Mouse (Mus musculus) stomach, postnatal 0 days (tissue): ENCODE measurements around the gene Parvb. TPM values are rescaled to one million over a fixed set of nuclear protein-coding genes. Genes with fewer than 3 reads are reported as not detected.

Experiments
- ATAC-seq: fragments of 200-750 bp; cut with Nextera tagmentation; 2 replicates; pipeline ENCODE4 v1.8.0; 2017; ENCODE audit not compliant: low FRiP score, low TSS enrichment
- DNase-seq: peaks from one replicate; pipeline ENCODE4 v3.0.0-alpha.2; 2016; ENCODE audit warnings: low spot score
- H3K27ac ChIP-seq: fragments of 300-500 bp; sonication (generic); replicated peaks from 2 replicates; pipeline ENCODE4 v1.5.1; 2014; ENCODE audit warnings: mild to moderate bottlenecking, control low read depth
- H3K27me3 ChIP-seq: fragments of 300-500 bp; sonication (generic); 2 replicates; pipeline ENCODE4 v1.6.1; 2014; ENCODE audit warnings: low read length; ENCODE audit not compliant: control insufficient read depth, insufficient read depth
- H3K36me3 ChIP-seq: fragments of 300-500 bp; sonication (generic); 2 replicates; pipeline ENCODE4 v1.6.1; 2014; ENCODE audit warnings: low read length, mixed read lengths; ENCODE audit not compliant: control insufficient read depth, insufficient read depth
- H3K4me1 ChIP-seq: fragments of 300-500 bp; sonication (generic); replicated peaks from 2 replicates; pipeline ENCODE4 v1.6.1; 2014; ENCODE audit warnings: antibody characterized with exemption; ENCODE audit not compliant: control insufficient read depth, insufficient read depth
- H3K4me2 ChIP-seq: fragments of 300-500 bp; sonication (generic); replicated peaks from 2 replicates; pipeline ENCODE4 v1.6.1; 2014; ENCODE audit warnings: low read depth, mild to moderate bottlenecking, control low read depth, moderate library complexity
- H3K4me3 ChIP-seq: fragments of 300-500 bp; sonication (generic); 2 replicates; pipeline ENCODE4 v1.5.1; 2014; ENCODE audit warnings: low read depth, low read length, control low read depth
- H3K9ac ChIP-seq: fragments of 300-500 bp; sonication (generic); 2 replicates; pipeline ENCODE4 v1.6.1; 2014; ENCODE audit warnings: mild to moderate bottlenecking, low read length, control low read depth, mixed read lengths
- H3K9me3 ChIP-seq: fragments of 300-500 bp; sonication (generic); 2 replicates; pipeline ENCODE4 v1.6.1; 2016; ENCODE audit warnings: low read length; ENCODE audit not compliant: control insufficient read depth
- CTCF ChIP-seq: IDR thresholded peaks from 2 replicates; pipeline ENCODE4 v1.5.1; 2016; ENCODE audit warnings: antibody characterized with exemption, low read depth, mild to moderate bottlenecking, moderate library complexity
- EP300 ChIP-seq: optimal IDR thresholded peaks from 2 replicates; pipeline ENCODE3; 2016; ENCODE audit warnings: antibody characterized with exemption
- WGBS: fragments of 180-500 bp; shearing (Covaris S2); extraction: QIAGEN DNeasy Blood & Tissue Kit; methylation state at CpG from one replicate; pipeline ENCODE4 v1.1.7; 2014; 5-methylcytosine and 5-hydroxymethylcytosine counted together
- polyA plus RNA-seq: library from polyadenylated mRNA; unstranded; fragments of >200 nt; fragmentation: Nextera tagmentation; extraction: Ambion mirVana; gene quantifications from 2 replicates; pipeline ENCODE4 v1.2.1, GENCODE M21; 2015

The Parvb gene
- polyA plus RNA-seq, 1 experiment from 2014 or later: 1.1 TPM

DNA sequence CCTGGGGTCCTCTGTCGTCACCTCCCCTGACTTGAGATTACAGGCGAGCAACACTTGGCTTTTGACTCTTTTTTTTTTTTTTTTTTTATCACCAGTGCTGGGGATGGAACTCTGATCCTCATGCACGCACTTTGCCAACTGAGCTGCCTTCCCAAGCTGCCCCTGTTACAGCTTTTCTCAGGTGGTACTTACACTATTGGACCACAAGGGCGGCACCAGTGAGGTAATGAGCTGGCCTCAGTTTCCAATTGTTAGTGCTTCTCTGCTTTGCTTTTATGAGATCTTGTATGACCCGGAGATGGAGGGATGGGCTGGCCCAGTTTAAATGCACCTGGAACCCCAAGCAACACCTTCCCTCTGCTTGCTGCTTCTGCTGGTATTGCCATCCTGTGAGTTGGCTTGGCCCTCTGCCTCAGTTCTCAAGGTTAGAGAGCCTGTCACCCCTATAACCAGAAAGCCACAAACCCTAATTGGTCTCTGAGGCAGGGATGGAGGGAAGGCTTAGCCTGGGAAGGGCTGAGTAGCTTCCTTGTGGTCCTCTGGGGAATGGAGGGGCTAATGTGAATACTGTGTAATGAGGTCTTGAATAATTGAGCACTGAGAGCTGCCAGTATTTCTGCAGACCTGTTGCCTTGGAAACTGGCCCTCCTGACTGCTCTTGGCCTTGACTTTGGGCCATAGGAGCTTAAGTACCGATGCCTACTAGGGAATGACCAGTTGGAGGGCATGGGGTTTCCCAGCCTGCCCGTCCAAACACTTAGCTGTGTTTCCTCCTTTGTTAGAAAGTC lies 3.1 kb downstream of the Parvb start:
- H3K9me3 ChIP-seq: no peaks in the 10 kb centered on the region
- H3K36me3 ChIP-seq: no peaks in the 10 kb centered on the region
- no peak overlapping the region for H3K27ac ChIP-seq
- no peak overlapping the region for H3K4me2 ChIP-seq
- TF ChIP-seq CTCF (peak; percentile 12; the same call in 1 of the 2 replicates), EP300 (no peak)
- no peak overlapping the region for H3K4me3 ChIP-seq
- H3K9ac ChIP-seq: no peak overlapping the region
- H3K27me3 ChIP-seq: no peaks in the 10 kb centered on the region
- ATAC-seq: no peak
- H3K4me1 ChIP-seq: peaks cover 4% of the 10 kb centered on the region; the same call in 1 of the 2 replicates
- no peak for DNase-seq
- 85% methylated on average over 7 of the region's 7 CpGs for WGBS

DNA sequence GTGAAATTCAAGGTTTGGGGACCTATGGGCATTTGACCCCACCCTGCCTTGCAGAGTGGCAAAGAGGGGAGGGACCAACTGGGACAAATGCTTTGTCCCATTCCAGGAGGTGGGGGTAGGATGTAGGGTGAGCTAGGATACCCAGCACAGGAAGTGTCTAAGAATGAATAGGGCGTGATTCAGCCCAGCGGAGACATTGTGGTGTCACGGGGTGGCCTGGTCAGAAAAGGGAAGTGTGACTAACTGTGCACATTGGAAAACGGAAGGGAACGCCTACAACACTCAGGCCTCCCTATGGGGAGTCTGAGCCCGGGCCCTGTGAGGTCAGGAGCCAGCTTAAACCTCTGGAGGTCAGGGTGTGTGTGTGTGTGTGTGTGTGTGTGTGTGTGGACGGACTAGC lies 3.8 kb downstream of the Parvb start:
- Histone ChIP-seq H3K36me3 (no peaks in the 10 kb centered on the region), H3K4me1 (peaks cover 4% of the 10 kb centered on the region; the same call in 1 of the 2 replicates), H3K9me3 (no peaks in the 10 kb centered on the region), H3K27ac (no peak overlapping the region), H3K4me3 (no peak overlapping the region), H3K27me3 (no peaks in the 10 kb centered on the region), H3K4me2 (no peak overlapping the region), H3K9ac (no peak overlapping the region)
- no peak for TF ChIP-seq CTCF
- no peak for TF ChIP-seq EP300
- 81% methylated on average over 7 of the region's 7 CpGs for WGBS
- ATAC-seq (peak; percentile 66; the same call in 1 of the 2 replicates), DNase-seq (no peak)

DNA sequence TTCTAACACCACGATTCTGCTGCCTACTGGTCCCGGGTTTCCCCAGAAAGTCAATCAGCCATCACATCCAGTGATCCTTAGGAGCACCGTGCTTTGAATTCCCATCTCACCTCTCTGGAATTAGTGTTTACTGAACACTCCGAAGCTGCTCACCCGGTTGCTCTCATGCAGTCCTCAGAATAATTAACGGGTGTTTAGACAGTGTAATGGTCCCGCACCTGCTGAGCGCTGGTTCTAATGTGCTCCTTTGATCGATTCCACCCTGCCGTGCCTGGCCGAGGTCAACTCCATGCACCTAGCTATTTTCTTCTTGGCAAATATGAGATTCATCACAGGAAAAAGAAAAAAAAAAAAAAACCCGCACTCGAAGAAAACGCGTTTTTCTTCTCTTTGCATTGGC lies 6.7 kb downstream of the Parvb start:
- Histone ChIP-seq H3K36me3 (no peaks in the 10 kb centered on the region), H3K4me3 (no peak overlapping the region), H3K27me3 (no peaks in the 10 kb centered on the region), H3K9me3 (no peaks in the 10 kb centered on the region), H3K9ac (no peak overlapping the region), H3K4me2 (no peak overlapping the region), H3K27ac (no peak overlapping the region), H3K4me1 (peaks cover 4% of the 10 kb centered on the region; the same call in 1 of the 2 replicates)
- TF ChIP-seq EP300 (no peak), CTCF (no peak)
- no peak for ATAC-seq
- no peak for DNase-seq
- 17% methylated on average over 15 of the region's 15 CpGs for WGBS

DNA sequence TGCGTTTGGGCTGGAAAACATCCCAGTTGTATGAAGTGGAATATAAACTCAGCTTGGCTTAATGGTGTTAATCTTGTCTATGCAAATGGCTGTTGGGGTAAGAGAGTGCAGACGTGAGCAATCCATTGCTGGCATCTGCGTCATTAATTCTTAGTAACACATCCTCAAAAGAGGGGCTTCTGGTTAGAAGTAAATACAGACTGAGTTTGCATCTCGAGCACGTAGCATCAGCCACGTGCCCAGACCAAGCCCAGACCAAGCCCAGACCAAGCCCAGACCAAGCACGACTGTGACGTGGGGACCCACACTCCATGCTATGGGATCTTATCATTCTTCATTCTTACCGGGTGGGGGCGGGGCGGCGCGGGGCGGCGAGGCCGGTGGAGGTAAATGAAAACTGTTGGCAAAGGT lies 7.2 kb downstream of the Parvb start:
- ATAC-seq (no peak), DNase-seq (peak; percentile 29)
- H3K4me1 ChIP-seq: peaks cover 4% of the 10 kb centered on the region; the same call in 1 of the 2 replicates
- H3K27ac ChIP-seq: no peak overlapping the region
- 10% methylated on average over 16 of the region's 16 CpGs for WGBS
- H3K36me3 ChIP-seq: no peaks in the 10 kb centered on the region
- no peak overlapping the region for H3K9ac ChIP-seq
- no peak overlapping the region for H3K4me3 ChIP-seq
- TF ChIP-seq CTCF: no peak
- no peak for TF ChIP-seq EP300
- peak overlapping the region; percentile 17; the same call in 1 of the 2 replicates for H3K4me2 ChIP-seq
- no peaks in the 10 kb centered on the region for H3K27me3 ChIP-seq
- no peaks in the 10 kb centered on the region for H3K9me3 ChIP-seq

DNA sequence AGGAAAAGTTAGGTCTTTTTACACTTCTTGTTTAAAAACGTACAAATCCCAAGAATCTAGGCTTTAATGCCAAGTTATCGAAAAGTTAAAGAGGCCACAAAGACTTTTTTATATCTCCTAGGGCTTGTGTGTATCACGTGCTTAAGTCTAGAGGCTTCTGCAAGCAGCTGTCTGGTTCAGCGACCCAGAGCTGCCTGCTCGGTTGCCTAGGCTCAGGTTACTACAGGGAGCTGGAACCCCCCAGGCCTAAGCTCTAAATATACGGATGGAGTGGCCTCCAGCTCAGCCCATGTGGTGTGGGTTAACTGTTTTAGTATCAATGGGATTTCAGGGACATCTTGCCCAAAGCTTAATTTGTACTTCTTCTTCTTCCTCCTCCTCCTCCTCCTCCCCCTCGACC lies 9.7 kb downstream of the Parvb start:
- DNase-seq: no peak
- Histone ChIP-seq H3K9me3 (no peaks in the 10 kb centered on the region), H3K4me2 (no peak overlapping the region), H3K9ac (no peak overlapping the region), H3K4me3 (no peak overlapping the region), H3K27me3 (no peaks in the 10 kb centered on the region), H3K27ac (no peak overlapping the region), H3K4me1 (peaks cover 4% of the 10 kb centered on the region; the same call in 1 of the 2 replicates), H3K36me3 (no peaks in the 10 kb centered on the region)
- TF ChIP-seq CTCF (no peak), EP300 (no peak)
- no peak for ATAC-seq
- 54% methylated on average over 7 of the region's 7 CpGs for WGBS

DNA sequence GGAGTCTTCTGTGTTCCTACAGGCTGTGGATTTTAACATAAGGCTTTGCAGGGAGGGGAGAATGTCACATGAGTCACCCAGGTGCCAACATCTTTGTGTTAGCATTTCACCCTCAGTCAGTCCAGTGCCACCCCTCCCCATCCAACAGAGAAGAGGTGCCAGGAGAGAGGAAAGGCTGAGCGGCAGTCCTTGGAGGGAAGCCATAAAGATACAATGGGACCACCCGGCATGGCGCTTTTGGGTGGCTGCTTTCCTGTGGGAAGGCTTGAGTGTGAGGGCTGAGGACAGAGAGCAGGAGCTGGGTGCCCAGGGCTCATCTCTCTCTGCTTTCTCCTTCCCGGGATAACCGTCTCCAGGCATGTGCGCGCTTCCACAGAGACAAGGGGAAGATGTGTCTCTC lies 13.3 kb downstream of the Parvb start:
- ATAC-seq: no peak
- DNase-seq: no peak

More for the DNA sequence above, 13.3 kb downstream of the Parvb start:
- Histone ChIP-seq H3K36me3 (no peaks in the 10 kb centered on the region), H3K27ac (no peak overlapping the region), H3K27me3 (no peaks in the 10 kb centered on the region), H3K4me1 (no peaks in the 10 kb centered on the region), H3K4me2 (no peak overlapping the region), H3K4me3 (no peak overlapping the region), H3K9me3 (no peaks in the 10 kb centered on the region), H3K9ac (no peak overlapping the region)
- 80% methylated on average over 7 of the region's 7 CpGs for WGBS
- no peak for TF ChIP-seq CTCF
